Mouse (Mus musculus) kidney, embryonic 15.5 days (tissue): ENCODE measurements at regions not wholly inside any gene's neighbourhood (a gene's known extent, or its start where the extent isn't known, plus 50 kb on each side); places are given as distances from the start of the nearest gene placed in this dataset.

Experiments
- ATAC-seq: fragments of 200-750 bp; cut with Nextera tagmentation; replicated peaks from 2 replicates; pipeline ENCODE4 v1.8.0; 2017; ENCODE audit warnings: moderate TSS enrichment; ENCODE audit not compliant: low FRiP score
- H3K27ac ChIP-seq: fragments of 300-500 bp; sonication (generic); 2 replicates; pipeline ENCODE4 v1.5.1; 2015; ENCODE audit warnings: mild to moderate bottlenecking, inconsistent platforms
- H3K27me3 ChIP-seq: fragments of 300-500 bp; sonication (generic); 2 replicates; pipeline ENCODE4 v1.6.1; 2015; ENCODE audit warnings: inconsistent platforms
- H3K36me3 ChIP-seq: fragments of 300-500 bp; sonication (generic); 2 replicates; pipeline ENCODE4 v1.6.1; 2015; ENCODE audit warnings: inconsistent platforms
- H3K4me1 ChIP-seq: fragments of 300-500 bp; sonication (generic); 2 replicates; pipeline ENCODE4 v1.6.1; 2015; ENCODE audit warnings: inconsistent platforms
- H3K4me2 ChIP-seq: fragments of 300-500 bp; sonication (generic); 2 replicates; pipeline ENCODE4 v1.6.1; 2015; ENCODE audit warnings: moderate library complexity, mild to moderate bottlenecking, inconsistent platforms
- H3K4me3 ChIP-seq: fragments of 300-500 bp; sonication (generic); replicated peaks from 2 replicates; pipeline ENCODE4 v1.5.1; 2015; ENCODE audit warnings: mild to moderate bottlenecking, inconsistent platforms
- H3K9ac ChIP-seq: fragments of 300-500 bp; sonication (generic); 2 replicates; pipeline ENCODE4 v1.6.1; 2015; ENCODE audit warnings: mild to moderate bottlenecking, inconsistent platforms
- H3K9me3 ChIP-seq: fragments of 300-500 bp; sonication (generic); replicated peaks from 2 replicates; pipeline ENCODE4 v1.6.1; 2016; ENCODE audit warnings: inconsistent platforms
- WGBS: fragments of 180-500 bp; shearing (Covaris S2); methylation state at CpG from one replicate; pipeline ENCODE4 v1.1.7; 2015; ENCODE audit warnings: mixed read lengths; 5-methylcytosine and 5-hydroxymethylcytosine counted together

DNA sequence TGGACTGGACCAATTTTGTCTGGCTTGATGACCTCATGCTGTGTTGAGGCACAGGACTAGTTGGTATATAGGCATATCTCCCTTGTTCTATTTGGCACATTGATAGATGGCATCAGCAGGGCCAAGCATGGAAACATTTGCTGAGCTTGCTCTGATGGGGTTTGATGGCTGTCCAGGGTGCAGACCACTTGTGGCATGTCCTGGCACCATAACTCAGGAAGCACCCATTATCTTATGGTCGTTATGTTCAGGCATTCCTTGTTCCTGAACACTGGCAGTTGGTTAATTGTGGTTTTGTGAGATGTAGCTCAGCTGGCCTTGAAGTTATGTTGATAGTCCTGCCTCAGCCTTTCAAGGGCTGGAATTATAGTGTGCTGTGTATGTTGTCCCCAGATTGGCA lies 1193.4 kb upstream of the A1bg start:
- WGBS, result 74% methylated on average over 1 of the region's 1 CpGs
- H3K27me3 ChIP-seq, result no peaks in the 10 kb centered on the region
- H3K9me3 ChIP-seq, result no peaks in the 10 kb centered on the region
- no peaks in the 10 kb centered on the region for H3K36me3 ChIP-seq
- no peak for ATAC-seq
- H3K9ac ChIP-seq, result no peak overlapping the region
- peaks cover 47% of the 10 kb centered on the region for H3K4me1 ChIP-seq
- no peak overlapping the region for H3K27ac ChIP-seq
- H3K4me2 ChIP-seq, result no peak overlapping the region
- H3K4me3 ChIP-seq, result no peak overlapping the region

DNA sequence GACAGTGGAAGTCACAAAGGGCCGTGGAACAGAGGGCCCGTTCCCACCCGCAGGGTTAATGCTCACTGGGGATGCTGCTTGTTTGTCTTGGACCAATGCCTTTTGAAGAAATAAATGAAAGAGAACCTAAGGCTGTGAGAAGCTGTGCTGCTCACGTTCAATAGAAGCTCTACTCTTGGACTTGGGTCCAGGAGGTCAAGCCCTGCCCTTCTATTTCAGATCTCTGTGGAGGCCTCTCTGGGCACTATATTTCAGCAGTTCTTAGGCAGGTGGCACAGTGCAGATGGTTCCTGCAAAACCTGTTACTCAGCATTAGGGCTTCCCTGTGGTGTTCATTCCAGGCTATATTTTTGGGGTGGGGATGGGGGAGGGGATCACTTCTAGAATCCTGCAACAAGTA lies 1192.0 kb upstream of the A1bg start:
- Histone ChIP-seq H3K27ac (no peak overlapping the region), H3K4me1 (peaks cover 38% of the 10 kb centered on the region), H3K36me3 (no peaks in the 10 kb centered on the region), H3K4me2 (no peak overlapping the region), H3K9me3 (no peaks in the 10 kb centered on the region), H3K9ac (no peak overlapping the region), H3K27me3 (no peaks in the 10 kb centered on the region), H3K4me3 (no peak overlapping the region)
- 46% methylated on average over 4 of the region's 4 CpGs for WGBS
- no peak for ATAC-seq

DNA sequence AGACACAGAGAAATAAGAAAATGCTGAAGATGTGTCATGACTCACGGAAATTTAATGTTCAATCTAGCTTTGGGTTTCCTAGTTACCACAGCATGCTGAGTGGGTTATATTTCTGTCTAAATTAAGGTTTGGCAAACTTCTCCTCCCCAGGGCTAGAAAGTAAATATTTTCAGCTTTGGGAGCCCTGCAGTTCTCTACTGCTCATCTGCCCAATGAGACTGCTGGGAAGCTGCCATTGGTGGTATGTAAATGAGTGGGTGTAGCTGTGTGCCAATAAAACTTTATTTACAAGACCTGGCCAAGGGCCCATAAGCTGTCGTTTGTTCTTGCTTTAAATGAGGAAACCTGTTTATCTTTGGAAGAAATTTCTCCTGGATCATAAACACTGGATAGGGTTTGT lies 1189.3 kb upstream of the A1bg start:
- Histone ChIP-seq H3K36me3 (no peaks in the 10 kb centered on the region), H3K27me3 (no peaks in the 10 kb centered on the region), H3K9ac (no peak overlapping the region), H3K4me1 (peaks cover 21% of the 10 kb centered on the region), H3K4me2 (no peak overlapping the region), H3K9me3 (no peaks in the 10 kb centered on the region), H3K4me3 (no peak overlapping the region), H3K27ac (no peak overlapping the region)
- ATAC-seq, result no peak
- 75% methylated on average over 2 of the region's 2 CpGs for WGBS

DNA sequence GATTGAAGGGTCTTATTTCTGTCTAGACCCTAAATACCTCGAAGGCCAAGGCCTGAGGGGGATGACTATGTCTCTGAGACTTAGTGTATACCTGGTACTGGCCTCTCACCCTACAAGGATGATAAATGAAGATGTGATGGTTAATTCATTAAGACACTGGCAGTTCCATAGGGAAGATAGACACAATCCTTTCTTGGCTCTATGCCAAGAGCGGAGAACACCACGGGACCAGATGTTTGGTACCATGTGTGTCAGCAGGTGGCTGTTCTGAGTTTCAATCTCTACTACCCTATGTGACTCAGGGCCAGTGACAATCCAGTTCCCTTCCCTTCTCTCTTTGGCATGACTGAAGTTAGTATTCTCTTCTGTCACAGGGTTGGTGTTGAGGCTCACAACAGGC lies 1185.2 kb upstream of the A1bg start:
- ATAC-seq, result no peak
- no peaks in the 10 kb centered on the region for H3K36me3 ChIP-seq
- H3K4me1 ChIP-seq, result peaks cover 30% of the 10 kb centered on the region
- 83% methylated on average over 3 of the region's 3 CpGs for WGBS
- H3K4me3 ChIP-seq, result no peak overlapping the region
- H3K9me3 ChIP-seq, result no peaks in the 10 kb centered on the region
- H3K27ac ChIP-seq, result no peak overlapping the region
- H3K4me2 ChIP-seq, result no peak overlapping the region
- no peak overlapping the region for H3K9ac ChIP-seq
- H3K27me3 ChIP-seq, result no peaks in the 10 kb centered on the region

DNA sequence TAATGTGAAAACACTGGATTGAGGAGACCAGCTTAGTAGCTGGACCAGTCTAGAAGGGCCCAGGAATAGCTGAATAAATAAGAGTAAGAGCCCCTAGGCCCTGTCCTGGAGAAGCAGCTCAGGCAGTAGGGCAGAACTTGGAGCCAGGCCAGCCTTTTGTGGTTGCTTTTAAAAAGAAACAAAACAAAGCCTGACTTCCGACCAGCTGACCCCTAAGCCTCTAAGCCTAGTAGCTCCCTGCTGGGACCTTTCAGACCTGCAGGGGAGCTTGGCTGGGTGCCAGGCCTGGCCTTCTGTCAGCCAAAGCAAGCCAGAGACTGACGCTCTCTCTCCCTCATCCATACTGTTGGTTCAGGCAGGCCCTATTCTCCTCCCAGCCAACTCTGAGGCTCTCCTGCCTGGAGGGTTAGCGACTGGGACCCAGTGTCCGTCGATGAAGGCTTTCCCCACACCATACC lies 1183.7 kb upstream of the A1bg start:
- H3K4me2 ChIP-seq, result no peak overlapping the region
- peaks cover 5% of the 10 kb centered on the region; the same call in 1 of the 2 replicates for H3K36me3 ChIP-seq
- H3K4me1 ChIP-seq, result peaks cover 24% of the 10 kb centered on the region
- 0 out of 2 replicates have a peak, but pooled peaks cover 6% of the 10 kb centered on the region for H3K9me3 ChIP-seq
- H3K9ac ChIP-seq, result no peak overlapping the region
- peak; percentile 94 for ATAC-seq
- no peaks in the 10 kb centered on the region for H3K27me3 ChIP-seq
- H3K4me3 ChIP-seq, result no peak overlapping the region
- H3K27ac ChIP-seq, result peak overlapping the region; percentile 58
- 15% methylated on average over 5 of the region's 5 CpGs for WGBS

DNA sequence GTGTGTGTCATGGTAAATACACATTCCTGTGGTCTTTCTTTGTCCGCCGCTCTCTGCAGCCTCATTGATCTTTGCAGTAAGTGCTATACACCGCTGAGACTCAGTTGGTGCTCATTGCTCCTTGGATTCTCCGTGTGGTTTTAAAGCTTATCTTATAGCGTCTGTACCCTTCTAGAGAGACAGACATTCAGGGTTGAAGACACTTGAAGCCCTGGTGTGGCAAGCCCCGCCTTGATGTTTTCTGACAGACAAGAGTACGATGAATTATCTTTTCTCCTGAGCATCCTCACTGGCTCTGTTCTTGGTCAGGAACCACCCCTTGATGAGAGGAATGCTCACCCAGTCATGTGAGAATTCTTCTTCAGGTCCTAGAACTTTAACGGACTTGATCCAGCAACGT lies 1182.7 kb upstream of the A1bg start:
- ATAC-seq, result no peak
- Histone ChIP-seq H3K4me2 (no peak overlapping the region), H3K4me1 (peaks cover 24% of the 10 kb centered on the region), H3K9me3 (0 out of 2 replicates have a peak, but pooled peaks cover 6% of the 10 kb centered on the region), H3K27ac (no peak overlapping the region), H3K36me3 (peaks cover 5% of the 10 kb centered on the region; the same call in 1 of the 2 replicates), H3K4me3 (no peak overlapping the region), H3K9ac (no peak overlapping the region), H3K27me3 (no peaks in the 10 kb centered on the region)
- 74% methylated on average over 9 of the region's 9 CpGs for WGBS

DNA sequence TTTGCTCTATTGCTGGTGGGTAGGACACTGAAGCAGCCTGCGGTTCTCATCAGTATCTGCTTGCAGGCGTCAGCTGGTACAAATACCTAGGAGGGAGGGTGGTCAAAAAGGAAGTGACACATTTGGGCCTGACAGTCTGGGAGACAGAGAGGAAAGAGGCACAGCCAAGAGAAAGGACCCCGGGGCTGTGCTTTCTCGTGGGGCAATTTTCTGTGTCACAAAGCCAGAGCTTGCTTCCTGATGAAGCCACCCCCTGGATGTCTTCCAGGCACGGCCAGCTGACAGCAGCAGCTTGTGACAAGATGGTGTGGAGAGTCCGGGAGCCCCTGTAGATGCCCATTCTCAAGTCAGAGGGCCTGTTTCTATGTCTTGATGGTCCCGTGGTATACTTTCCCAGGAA lies 1181.8 kb upstream of the A1bg start:
- H3K27me3 ChIP-seq, result no peaks in the 10 kb centered on the region
- no peak overlapping the region for H3K4me3 ChIP-seq
- H3K9me3 ChIP-seq, result 0 out of 2 replicates have a peak, but pooled peaks cover 6% of the 10 kb centered on the region
- no peak for ATAC-seq
- peaks cover 5% of the 10 kb centered on the region; the same call in 1 of the 2 replicates for H3K36me3 ChIP-seq
- WGBS, result 60% methylated on average over 7 of the region's 7 CpGs
- peaks cover 24% of the 10 kb centered on the region for H3K4me1 ChIP-seq
- no peak overlapping the region for H3K4me2 ChIP-seq
- no peak overlapping the region for H3K27ac ChIP-seq
- H3K9ac ChIP-seq, result no peak overlapping the region

DNA sequence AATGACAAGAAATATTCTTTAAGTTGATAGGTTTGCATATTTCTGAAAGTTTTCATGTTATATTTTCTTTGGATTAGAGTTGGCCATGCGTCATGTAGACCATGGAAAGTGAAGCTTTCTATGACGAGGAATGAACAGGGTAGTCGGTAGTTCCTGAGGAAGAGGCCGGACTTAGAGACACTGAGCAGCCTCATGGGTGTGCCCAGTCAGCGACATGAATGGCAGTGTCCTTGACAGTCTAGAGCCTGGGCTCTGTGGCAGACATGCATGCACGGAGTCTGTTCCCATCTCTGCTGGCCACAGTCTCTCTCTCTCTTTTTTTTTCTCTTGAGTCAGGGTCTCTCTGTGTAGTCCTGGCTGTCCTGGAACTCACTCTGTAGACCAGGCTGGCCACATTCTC lies 1176.9 kb upstream of the A1bg start:
- H3K4me1 ChIP-seq, result peaks cover 6% of the 10 kb centered on the region
- no peak for ATAC-seq
- 0 out of 2 replicates have a peak, but pooled peaks cover 6% of the 10 kb centered on the region for H3K9me3 ChIP-seq
- H3K27me3 ChIP-seq, result no peaks in the 10 kb centered on the region
- H3K4me2 ChIP-seq, result no peak overlapping the region
- WGBS, result 89% methylated on average over 6 of the region's 6 CpGs
- H3K27ac ChIP-seq, result no peak overlapping the region
- no peak overlapping the region for H3K4me3 ChIP-seq
- peaks cover 5% of the 10 kb centered on the region; the same call in 1 of the 2 replicates for H3K36me3 ChIP-seq
- no peak overlapping the region for H3K9ac ChIP-seq

DNA sequence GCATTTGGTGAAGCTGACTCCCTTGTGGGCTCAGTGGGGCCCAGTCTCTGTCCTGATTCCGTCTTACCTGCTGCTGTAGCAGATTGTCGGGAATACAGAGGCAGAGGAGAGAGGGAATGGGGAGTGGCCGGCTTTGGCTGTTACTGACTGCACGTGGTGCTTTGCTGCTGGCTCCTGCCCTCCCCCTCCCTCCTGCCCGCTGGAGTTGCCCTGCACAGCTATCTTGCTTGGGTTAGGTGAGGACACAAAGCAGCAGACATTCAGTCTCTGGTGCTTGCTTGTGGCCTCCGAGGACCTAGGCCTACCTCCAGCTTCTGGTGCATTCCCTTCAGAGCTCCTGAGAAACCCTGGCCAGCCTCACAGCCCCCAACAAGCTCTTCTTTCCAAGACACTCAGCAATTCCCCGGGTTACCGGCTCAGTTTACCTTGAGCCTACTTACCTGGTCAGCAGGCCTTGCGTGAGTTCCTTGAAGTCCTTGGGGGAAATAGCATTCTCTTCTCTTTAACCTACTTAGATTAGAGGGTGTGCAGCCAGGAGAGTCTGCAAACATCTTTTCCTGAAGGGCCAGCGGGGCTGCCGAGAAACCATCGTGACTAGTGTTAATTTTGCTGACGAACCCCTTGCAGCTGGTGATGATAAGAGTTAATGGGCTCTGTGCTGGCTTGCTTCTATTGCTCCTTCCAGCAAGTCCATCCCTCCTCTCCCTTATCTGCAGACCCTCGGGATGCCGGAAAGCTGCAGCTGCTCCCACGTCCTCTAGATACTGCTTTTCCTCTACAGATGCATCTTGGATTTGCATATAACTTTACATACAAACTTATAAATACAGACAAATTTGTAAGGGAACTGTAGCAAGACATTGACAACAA lies 1176.2 kb upstream of the A1bg start:
- 56% methylated on average over 16 of the region's 16 CpGs for WGBS
- Histone ChIP-seq H3K27ac (no peak overlapping the region), H3K9me3 (0 out of 2 replicates have a peak, but pooled peaks cover 6% of the 10 kb centered on the region), H3K27me3 (no peaks in the 10 kb centered on the region), H3K36me3 (peaks cover 5% of the 10 kb centered on the region; the same call in 1 of the 2 replicates), H3K4me3 (no peak overlapping the region), H3K4me2 (no peak overlapping the region), H3K4me1 (peaks cover 3% of the 10 kb centered on the region; the same call in 1 of the 2 replicates), H3K9ac (no peak overlapping the region)
- no peak; the same call in 1 of the 2 replicates for ATAC-seq

DNA sequence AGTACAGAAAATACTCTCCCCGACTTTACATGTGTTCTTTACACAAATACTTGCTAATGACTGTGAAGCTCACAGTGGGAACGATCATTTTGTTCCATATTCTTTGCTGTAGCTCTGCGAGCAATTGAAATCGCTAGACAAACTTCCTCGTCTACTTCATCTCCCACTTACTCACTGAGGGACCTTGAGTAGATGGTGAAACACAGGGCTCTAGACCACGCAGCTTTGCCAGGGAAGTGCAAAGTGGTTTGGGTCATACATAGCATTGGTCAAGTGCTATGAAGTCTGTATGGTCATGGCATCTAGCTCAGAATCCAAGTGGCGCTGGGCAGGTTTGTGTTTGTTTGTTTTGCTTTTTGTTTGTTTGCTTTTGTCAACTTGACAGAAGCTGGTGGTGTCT lies 1174.0 kb upstream of the A1bg start:
- Histone ChIP-seq H3K27ac (no peak overlapping the region), H3K9ac (no peak overlapping the region), H3K27me3 (no peaks in the 10 kb centered on the region), H3K36me3 (no peaks in the 10 kb centered on the region), H3K9me3 (no peaks in the 10 kb centered on the region), H3K4me1 (peaks cover 17% of the 10 kb centered on the region), H3K4me3 (no peak overlapping the region), H3K4me2 (no peak overlapping the region)
- ATAC-seq, result no peak
- 90% methylated on average over 7 of the region's 7 CpGs for WGBS

DNA sequence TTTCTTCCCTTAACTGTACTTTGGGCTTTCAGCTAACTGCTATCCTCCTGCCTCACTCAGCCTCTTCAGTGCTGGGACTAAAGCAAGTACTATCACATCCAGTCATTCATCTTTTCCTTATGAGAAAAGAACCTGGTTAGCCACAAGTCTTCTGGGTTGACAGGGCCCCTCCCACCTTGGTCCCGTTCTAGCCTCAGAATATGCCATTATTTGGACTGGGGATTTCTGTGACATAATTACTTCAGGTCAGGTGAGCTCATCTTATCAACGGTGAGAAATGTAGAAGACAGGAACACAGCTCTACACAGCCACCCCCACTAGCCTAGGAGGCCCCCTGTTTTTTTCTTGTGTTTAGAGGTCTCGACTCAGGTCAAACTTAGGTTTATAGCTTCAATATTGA lies 1172.4 kb upstream of the A1bg start:
- H3K4me2 ChIP-seq, result no peak overlapping the region
- H3K27ac ChIP-seq, result no peak overlapping the region
- H3K27me3 ChIP-seq, result no peaks in the 10 kb centered on the region
- 84% methylated on average over 3 of the region's 3 CpGs for WGBS
- H3K36me3 ChIP-seq, result no peaks in the 10 kb centered on the region
- ATAC-seq, result no peak
- H3K4me3 ChIP-seq, result no peak overlapping the region
- peaks cover 19% of the 10 kb centered on the region for H3K4me1 ChIP-seq
- H3K9me3 ChIP-seq, result no peaks in the 10 kb centered on the region
- no peak overlapping the region for H3K9ac ChIP-seq

DNA sequence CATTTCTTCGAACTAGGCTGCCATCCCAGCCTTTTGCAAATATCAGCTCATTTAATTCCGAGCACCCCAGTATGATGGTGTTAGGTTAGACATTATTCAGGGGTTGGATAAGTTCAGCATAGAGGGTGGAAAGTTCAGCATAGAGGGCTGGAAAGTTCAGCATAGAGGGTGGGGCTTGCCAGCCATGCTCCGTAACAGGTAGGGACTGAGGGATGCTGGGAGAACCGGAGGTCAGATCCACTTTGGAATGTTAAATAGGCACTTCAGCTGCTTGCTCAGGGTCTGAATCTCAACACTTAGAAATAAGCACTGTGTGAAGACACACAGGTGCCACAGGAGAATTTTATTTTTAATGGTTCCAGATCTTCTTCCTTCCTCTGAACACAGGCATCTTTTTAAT lies 1170.9 kb upstream of the A1bg start:
- Histone ChIP-seq H3K4me2 (no peak overlapping the region), H3K36me3 (no peaks in the 10 kb centered on the region), H3K27me3 (no peaks in the 10 kb centered on the region), H3K27ac (no peak overlapping the region), H3K4me3 (no peak overlapping the region), H3K9me3 (no peaks in the 10 kb centered on the region), H3K9ac (no peak overlapping the region), H3K4me1 (peaks cover 18% of the 10 kb centered on the region)
- 74% methylated on average over 4 of the region's 4 CpGs for WGBS
- ATAC-seq, result no peak
